Mouse (Mus musculus) neural tube, embryonic 12.5 days (tissue): ENCODE results near the gene Slc9a4. TPM values are rescaled to one million over a fixed set of nuclear protein-coding genes. Genes with fewer than 3 reads are reported as not detected.

Source experiments
- ATAC-seq: fragments of 200-750 bp; cut with Nextera tagmentation; 2 replicates; pipeline ENCODE4 v1.8.0; 2017; ENCODE audit warnings: low read depth, mild to moderate bottlenecking, moderate TSS enrichment, moderate library complexity; ENCODE audit not compliant: low FRiP score
- H3K27ac ChIP-seq: fragments of 300-500 bp; sonication (generic); 2 replicates; pipeline ENCODE4 v1.5.1; 2016
- H3K27me3 ChIP-seq: fragments of 300-500 bp; sonication (generic); replicated peaks from 2 replicates; pipeline ENCODE4 v1.6.1; 2016; ENCODE audit warnings: mild to moderate bottlenecking
- H3K36me3 ChIP-seq: fragments of 300-500 bp; sonication (generic); 2 replicates; pipeline ENCODE4 v1.6.1; 2016; ENCODE audit warnings: mild to moderate bottlenecking
- H3K4me1 ChIP-seq: fragments of 300-500 bp; sonication (generic); 2 replicates; pipeline ENCODE4 v1.6.1; 2016
- H3K4me2 ChIP-seq: fragments of 300-500 bp; sonication (generic); replicated peaks from 2 replicates; pipeline ENCODE4 v1.6.1; 2016; ENCODE audit warnings: mild to moderate bottlenecking
- H3K4me3 ChIP-seq: fragments of 300-500 bp; sonication (generic); 2 replicates; pipeline ENCODE4 v1.5.1; 2016
- H3K9ac ChIP-seq: fragments of 300-500 bp; sonication (generic); 2 replicates; pipeline ENCODE4 v1.6.1; 2016; ENCODE audit warnings: mild to moderate bottlenecking
- H3K9me3 ChIP-seq: fragments of 300-500 bp; sonication (generic); 2 replicates; pipeline ENCODE4 v1.6.1; 2016; ENCODE audit warnings: mild to moderate bottlenecking
- WGBS: fragments of 180-500 bp; shearing (Covaris S2); methylation state at CpG from one replicate; pipeline ENCODE4 v1.1.7; 2016; 5-methylcytosine and 5-hydroxymethylcytosine counted together
- polyA plus RNA-seq: library from polyadenylated mRNA; unstranded; fragments of >200 nt; fragmentation: Nextera tagmentation; extraction: Ambion mirVana; gene quantifications from 2 replicates; pipeline ENCODE4 v1.2.1, GENCODE M21; 2016

Gene Slc9a4
- polyA plus RNA-seq, 1 experiment from 2014 or later: not detected

DNA sequence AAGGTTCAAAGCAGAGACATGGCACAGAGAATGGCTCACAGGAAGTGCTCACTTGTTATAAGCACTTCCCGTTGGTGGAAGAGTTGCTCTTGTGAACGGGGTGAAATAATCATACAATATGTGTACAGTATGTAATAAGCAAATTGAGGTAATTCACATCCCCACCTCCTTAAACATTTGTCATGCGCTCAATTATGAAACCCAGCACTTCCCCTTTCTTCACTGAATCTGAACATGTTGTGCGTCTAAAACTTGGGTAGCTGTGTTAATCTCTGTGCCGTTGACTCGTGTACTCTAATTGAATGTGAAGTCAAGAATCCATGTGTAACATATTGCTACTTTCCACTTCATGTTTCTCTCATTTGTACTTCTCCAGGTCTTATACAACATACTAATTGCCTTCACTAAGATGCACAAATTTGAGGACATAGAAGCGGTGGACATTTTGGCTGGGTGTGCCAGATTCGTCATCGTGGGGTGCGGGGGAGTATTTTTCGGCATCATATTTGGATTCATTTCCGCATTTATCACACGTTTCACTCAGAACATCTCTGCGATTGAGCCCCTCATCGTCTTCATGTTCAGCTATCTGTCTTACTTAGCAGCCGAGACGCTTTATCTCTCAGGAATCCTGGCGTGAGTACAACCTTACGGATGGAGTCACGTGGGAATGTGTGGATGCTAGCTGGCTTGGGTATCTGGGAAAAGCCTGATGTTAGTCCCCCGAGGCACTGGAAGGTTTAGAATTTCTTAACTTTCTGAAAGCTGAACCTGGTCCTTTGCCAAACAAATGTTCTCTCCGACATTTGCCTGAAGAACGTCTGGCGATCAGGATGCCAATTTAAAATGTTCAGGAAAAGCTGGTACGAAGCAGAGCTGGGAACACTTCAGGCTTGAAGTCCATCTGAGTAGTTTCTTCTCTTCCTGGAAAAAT lies 20.8 kb downstream of the Slc9a4 start:
- Histone ChIP-seq H3K9ac (no peak overlapping the region), H3K4me3 (no peak overlapping the region), H3K27me3 (no peaks in the 10 kb centered on the region), H3K4me2 (no peak overlapping the region), H3K36me3 (no peaks in the 10 kb centered on the region), H3K9me3 (no peaks in the 10 kb centered on the region), H3K27ac (no peak overlapping the region), H3K4me1 (no peaks in the 10 kb centered on the region)
- WGBS: 92% methylated on average over 25 of the region's 25 CpGs
- no peak for ATAC-seq

DNA sequence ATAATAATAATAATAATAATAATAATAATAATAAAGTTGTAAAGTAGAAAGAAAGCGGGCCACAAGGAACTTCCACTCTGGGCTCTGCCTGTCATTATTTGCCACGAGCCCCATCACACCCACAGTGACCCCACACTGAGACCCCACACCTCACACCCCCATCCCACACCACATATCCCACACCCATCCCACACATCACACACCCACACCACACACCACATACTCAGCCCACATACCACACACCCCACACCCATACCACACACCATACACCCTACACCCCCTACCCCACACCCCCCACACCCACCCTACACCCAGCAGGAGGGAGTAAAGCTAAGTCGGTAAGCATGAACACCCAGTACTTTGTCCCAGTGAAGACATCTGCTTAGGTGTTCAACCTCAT lies 21.6 kb downstream of the Slc9a4 start:
- ATAC-seq: no peak
- Histone ChIP-seq H3K9ac (no peak overlapping the region), H3K4me1 (no peaks in the 10 kb centered on the region), H3K9me3 (no peaks in the 10 kb centered on the region), H3K4me3 (no peak overlapping the region), H3K27ac (no peak overlapping the region), H3K36me3 (no peaks in the 10 kb centered on the region), H3K4me2 (no peak overlapping the region), H3K27me3 (no peaks in the 10 kb centered on the region)
- WGBS: 87% methylated on average over 3 of the region's 3 CpGs

GRCm38 (mm10) chr1:40613219-40613618 lies 33.3 kb downstream of the Slc9a4 start:
- ATAC-seq: no peak
- no peak overlapping the region for H3K4me2 ChIP-seq
- WGBS: 88% methylated on average over 2 of the region's 2 CpGs
- H3K27me3 ChIP-seq: no peaks in the 10 kb centered on the region
- H3K9ac ChIP-seq: no peak overlapping the region
- H3K27ac ChIP-seq: no peak overlapping the region
- no peaks in the 10 kb centered on the region for H3K36me3 ChIP-seq
- H3K4me3 ChIP-seq: no peak overlapping the region
- no peaks in the 10 kb centered on the region for H3K4me1 ChIP-seq
- no peaks in the 10 kb centered on the region for H3K9me3 ChIP-seq

DNA sequence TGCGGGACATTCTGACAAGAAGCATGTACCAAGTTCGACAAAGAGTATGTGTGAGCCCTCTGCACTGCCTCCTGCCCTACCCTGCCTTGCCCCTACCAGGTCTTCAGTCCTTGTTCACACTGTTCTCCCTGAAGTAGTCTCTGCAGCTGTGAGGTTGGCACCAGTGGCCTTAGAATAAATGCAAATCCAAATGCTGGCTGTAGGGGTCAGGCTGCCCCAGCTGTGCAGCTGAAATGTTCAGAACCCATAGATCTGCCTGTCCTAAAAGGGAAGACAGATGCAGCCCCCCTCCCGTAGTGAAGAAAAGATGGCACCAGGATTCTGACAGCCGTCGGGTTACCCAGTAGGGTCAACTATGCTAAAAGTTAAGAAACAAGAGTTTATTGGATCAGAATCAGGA lies 39.2 kb downstream of the Slc9a4 start:
- H3K27me3 ChIP-seq: no peaks in the 10 kb centered on the region
- H3K4me2 ChIP-seq: no peak overlapping the region
- no peaks in the 10 kb centered on the region for H3K4me1 ChIP-seq
- no peak for ATAC-seq
- no peak overlapping the region for H3K9ac ChIP-seq
- H3K4me3 ChIP-seq: no peak overlapping the region
- WGBS: 81% methylated on average over 5 of the region's 5 CpGs
- no peaks in the 10 kb centered on the region for H3K9me3 ChIP-seq
- H3K27ac ChIP-seq: no peak overlapping the region
- no peaks in the 10 kb centered on the region for H3K36me3 ChIP-seq

DNA sequence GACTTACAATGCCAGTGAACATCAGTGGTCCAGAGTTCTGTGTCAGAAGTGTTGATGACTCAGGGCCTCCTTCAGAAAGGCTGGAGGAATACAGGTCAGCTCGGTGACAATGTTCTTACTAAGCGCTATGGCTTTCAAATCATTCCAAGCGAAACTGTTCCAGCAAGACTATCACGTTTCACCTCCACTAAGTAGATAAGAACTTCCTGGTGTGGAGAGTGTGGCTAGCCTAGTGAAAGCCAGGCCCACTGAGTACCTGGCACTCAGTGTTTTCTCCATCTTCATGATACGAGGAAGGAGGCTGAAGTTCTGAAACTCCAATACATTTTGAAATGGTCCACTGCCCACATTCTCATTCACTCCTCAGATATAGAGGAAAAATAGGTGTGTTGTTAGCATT lies 40.0 kb downstream of the Slc9a4 start:
- no peaks in the 10 kb centered on the region for H3K36me3 ChIP-seq
- H3K27me3 ChIP-seq: no peaks in the 10 kb centered on the region
- no peaks in the 10 kb centered on the region for H3K9me3 ChIP-seq
- no peak for ATAC-seq
- H3K9ac ChIP-seq: no peak overlapping the region
- H3K4me2 ChIP-seq: no peak overlapping the region
- WGBS: 88% methylated on average over 5 of the region's 5 CpGs
- H3K4me1 ChIP-seq: no peaks in the 10 kb centered on the region
- H3K27ac ChIP-seq: no peak overlapping the region
- no peak overlapping the region for H3K4me3 ChIP-seq

- Histone ChIP-seq H3K4me2 (no peak overlapping the region), H3K9ac (no peak overlapping the region), H3K4me3 (no peak overlapping the region), H3K27ac (no peak overlapping the region), H3K9me3 (no peaks in the 10 kb centered on the region), H3K27me3 (no peaks in the 10 kb centered on the region), H3K36me3 (no peaks in the 10 kb centered on the region), H3K4me1 (no peaks in the 10 kb centered on the region)
- WGBS: 29% methylated on average over 3 of the region's 3 CpGs
- ATAC-seq: no peak
Measured at GRCm38 (mm10) chr1:40624954-40625353, 45.1 kb downstream of the Slc9a4 start.

DNA sequence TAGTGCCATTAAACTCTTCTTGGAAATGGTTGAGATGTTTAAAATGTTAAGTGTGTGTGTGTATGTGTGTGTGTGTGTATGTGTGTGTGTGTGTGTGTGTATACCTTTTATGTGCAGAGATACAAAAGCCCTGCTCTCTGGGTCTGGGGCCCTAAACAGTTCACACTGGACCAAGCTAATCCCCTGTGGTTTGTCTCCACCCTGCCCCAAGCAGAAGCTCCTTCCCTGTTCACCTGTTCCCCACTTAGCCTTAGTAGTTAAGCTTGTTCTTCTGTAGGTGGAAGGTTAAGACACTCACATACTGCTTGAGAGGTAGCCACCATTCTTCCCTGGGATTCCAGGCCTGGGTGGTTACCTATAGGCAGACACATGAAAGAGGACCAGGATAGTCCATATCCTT lies 47.1 kb downstream of the Slc9a4 start:
- H3K4me3 ChIP-seq: no peak overlapping the region
- H3K36me3 ChIP-seq: no peaks in the 10 kb centered on the region
- no peak for ATAC-seq
- no peaks in the 10 kb centered on the region for H3K4me1 ChIP-seq
- H3K9me3 ChIP-seq: no peaks in the 10 kb centered on the region
- no peak overlapping the region for H3K9ac ChIP-seq
- H3K4me2 ChIP-seq: no peak overlapping the region
- no peaks in the 10 kb centered on the region for H3K27me3 ChIP-seq
- H3K27ac ChIP-seq: no peak overlapping the region

DNA sequence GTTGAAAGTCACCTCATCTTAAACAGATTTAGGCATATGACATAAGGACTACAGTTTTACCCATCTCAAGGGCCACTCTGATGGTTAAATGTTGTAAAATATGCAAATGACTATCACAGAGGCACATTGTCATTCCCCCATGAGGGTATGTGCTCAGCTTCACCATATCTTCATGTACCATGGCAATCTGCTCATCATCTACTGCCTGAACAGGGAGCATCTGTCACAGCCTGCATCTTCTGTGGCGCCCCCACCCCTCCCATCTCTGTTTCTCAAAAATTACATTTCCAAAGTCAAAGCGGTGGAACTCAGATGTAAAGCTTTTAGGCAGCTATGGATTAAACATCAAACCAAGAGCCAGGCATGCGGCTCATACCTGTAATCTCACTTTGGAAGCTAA lies 48.6 kb downstream of the Slc9a4 start:
- Histone ChIP-seq H3K27me3 (no peaks in the 10 kb centered on the region), H3K4me2 (no peak overlapping the region)

GRCm38 (mm10) chr1:40632407-40633062 lies 52.7 kb downstream of the Slc9a4 start:
- WGBS: 60% methylated on average over 2 of the region's 2 CpGs
- no peaks in the 10 kb centered on the region for H3K4me1 ChIP-seq
- H3K4me3 ChIP-seq: no peak overlapping the region
- no peaks in the 10 kb centered on the region for H3K9me3 ChIP-seq
- H3K27ac ChIP-seq: no peak overlapping the region
- H3K36me3 ChIP-seq: no peaks in the 10 kb centered on the region
- H3K27me3 ChIP-seq: no peaks in the 10 kb centered on the region
- no peak overlapping the region for H3K4me2 ChIP-seq
- ATAC-seq: no peak
- H3K9ac ChIP-seq: no peak overlapping the region

More for the DNA sequence above, 48.6 kb downstream of the Slc9a4 start:
- WGBS: 94% methylated on average over 3 of the region's 3 CpGs
- H3K9ac ChIP-seq: no peak overlapping the region
- no peak overlapping the region for H3K27ac ChIP-seq
- H3K4me1 ChIP-seq: no peaks in the 10 kb centered on the region
- no peaks in the 10 kb centered on the region for H3K36me3 ChIP-seq
- no peaks in the 10 kb centered on the region for H3K9me3 ChIP-seq
- H3K4me3 ChIP-seq: no peak overlapping the region
- ATAC-seq: no peak

- Histone ChIP-seq H3K27ac (no peak overlapping the region), H3K4me1 (no peaks in the 10 kb centered on the region), H3K4me3 (no peak overlapping the region), H3K9ac (no peak overlapping the region), H3K27me3 (no peaks in the 10 kb centered on the region), H3K4me2 (no peak overlapping the region), H3K36me3 (no peaks in the 10 kb centered on the region), H3K9me3 (no peaks in the 10 kb centered on the region)
- ATAC-seq: no peak
- WGBS: 74% methylated on average over 4 of the region's 4 CpGs
Measured at GRCm38 (mm10) chr1:40634608-40635007, 54.7 kb downstream of the Slc9a4 start.

- no peak for ATAC-seq
- 68% methylated on average over 2 of the region's 2 CpGs for WGBS
- H3K9ac ChIP-seq: no peak overlapping the region
- no peaks in the 10 kb centered on the region for H3K4me1 ChIP-seq
- no peaks in the 10 kb centered on the region for H3K9me3 ChIP-seq
- H3K4me2 ChIP-seq: no peak overlapping the region
- H3K27me3 ChIP-seq: no peaks in the 10 kb centered on the region
- H3K36me3 ChIP-seq: no peaks in the 10 kb centered on the region
- H3K27ac ChIP-seq: no peak overlapping the region
- no peak overlapping the region for H3K4me3 ChIP-seq
Measured at GRCm38 (mm10) chr1:40648234-40648633, 68.4 kb downstream of the Slc9a4 start.

DNA sequence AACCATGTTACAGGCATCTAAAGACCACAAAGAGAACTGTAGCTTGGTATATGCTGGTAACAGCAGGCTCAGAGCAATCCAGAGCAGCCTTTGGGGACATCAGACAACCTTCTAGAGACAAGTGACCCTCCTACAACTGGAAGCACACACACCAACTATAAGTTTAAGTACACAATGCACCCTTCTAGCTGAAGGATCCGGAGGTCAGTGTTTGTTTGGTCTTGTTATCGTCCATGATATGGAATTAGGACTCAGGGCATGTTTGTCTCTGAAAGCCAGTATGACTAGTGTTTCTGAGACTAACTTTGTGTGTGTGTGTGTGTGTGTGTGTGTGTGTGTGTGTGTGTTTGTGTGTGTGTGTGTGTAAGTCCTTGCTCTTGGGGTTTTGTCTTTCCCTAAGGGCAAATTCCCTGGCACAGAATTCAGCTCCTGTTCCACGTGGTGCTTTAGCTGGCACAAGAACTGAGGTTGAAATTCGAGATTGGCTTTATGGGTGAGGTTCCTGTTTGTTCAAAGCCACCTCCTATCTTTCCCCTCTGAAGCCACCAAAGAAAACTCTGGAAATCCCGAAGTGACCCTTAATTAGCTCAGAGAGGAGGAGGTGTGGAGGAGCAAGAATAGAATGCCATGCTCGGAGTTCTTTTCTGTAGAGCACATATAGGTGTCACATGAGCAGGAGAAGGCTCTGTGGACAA lies 71.1 kb downstream of the Slc9a4 start:
- H3K4me2 ChIP-seq: no peak overlapping the region
- no peak overlapping the region for H3K27ac ChIP-seq
- no peak for ATAC-seq
- H3K9me3 ChIP-seq: no peaks in the 10 kb centered on the region
- no peaks in the 10 kb centered on the region for H3K4me1 ChIP-seq
- H3K27me3 ChIP-seq: no peaks in the 10 kb centered on the region
- H3K4me3 ChIP-seq: no peak overlapping the region
- H3K36me3 ChIP-seq: no peaks in the 10 kb centered on the region
- 75% methylated on average over 6 of the region's 6 CpGs for WGBS
- no peak overlapping the region for H3K9ac ChIP-seq
